Mouse (Mus musculus) heart, embryonic 13.5 days (tissue): ENCODE results near the gene Ccr1. TPM values are rescaled to one million over a fixed set of nuclear protein-coding genes. Genes with fewer than 3 reads are reported as not detected.

ENCODE experiments used
- ATAC-seq: fragments of 200-750 bp; cut with Nextera tagmentation; 2 replicates; pipeline ENCODE4 v1.8.0; 2017; ENCODE audit warnings: moderate TSS enrichment; ENCODE audit not compliant: insufficient number of reproducible peaks, low FRiP score, low TSS enrichment; ENCODE audit errors: extremely low read depth
- H3K27ac ChIP-seq: fragments of 300-500 bp; sonication (generic); replicated peaks from 2 replicates; pipeline ENCODE4 v1.5.1; 2015; ENCODE audit warnings: moderate library complexity, mild to moderate bottlenecking, inconsistent platforms
- H3K27me3 ChIP-seq: fragments of 300-500 bp; sonication (generic); replicated peaks from 2 replicates; pipeline ENCODE4 v1.6.1; 2015; ENCODE audit warnings: mild to moderate bottlenecking, inconsistent platforms
- H3K36me3 ChIP-seq: fragments of 300-500 bp; sonication (generic); 2 replicates; pipeline ENCODE4 v1.6.1; 2015; ENCODE audit warnings: mild to moderate bottlenecking, inconsistent platforms
- H3K4me1 ChIP-seq: fragments of 300-500 bp; sonication (generic); 2 replicates; pipeline ENCODE4 v1.6.1; 2015; ENCODE audit warnings: inconsistent platforms
- H3K4me2 ChIP-seq: fragments of 300-500 bp; sonication (generic); 2 replicates; pipeline ENCODE4 v1.6.1; 2015; ENCODE audit warnings: inconsistent platforms, mild to moderate bottlenecking, moderate library complexity
- H3K4me3 ChIP-seq: fragments of 300-500 bp; sonication (generic); 2 replicates; pipeline ENCODE4 v1.5.1; 2015; ENCODE audit warnings: moderate library complexity, mild to moderate bottlenecking, inconsistent platforms
- H3K9ac ChIP-seq: fragments of 300-500 bp; sonication (generic); 2 replicates; pipeline ENCODE4 v1.6.1; 2015; ENCODE audit warnings: inconsistent platforms, mild to moderate bottlenecking, moderate library complexity
- H3K9me3 ChIP-seq: fragments of 300-500 bp; sonication (generic); 2 replicates; pipeline ENCODE4 v1.6.1; 2016; ENCODE audit warnings: inconsistent platforms
- WGBS: fragments of 180-500 bp; shearing (Covaris S2); methylation state at CpG from one replicate; pipeline ENCODE4 v1.1.7; 2015; ENCODE audit warnings: mixed read lengths; 5-methylcytosine and 5-hydroxymethylcytosine counted together
- polyA plus RNA-seq: library from polyadenylated mRNA; unstranded; fragments of >200 nt; fragmentation: Nextera tagmentation; extraction: Ambion mirVana; gene quantifications from 2 replicates; pipeline ENCODE4 v1.2.1, GENCODE M21; 2015

The Ccr1 gene
- 1.2 and 1.4 TPM in 2 replicates for polyA plus RNA-seq

- no peak for ATAC-seq
- H3K4me1 ChIP-seq = no peaks in the 10 kb centered on the region
- no peak within 1 kb of the TSS for H3K9ac ChIP-seq
- H3K9me3 ChIP-seq = no peaks in the 10 kb centered on the region
- no peaks in the 10 kb centered on the region for H3K27me3 ChIP-seq
- no peak within 1 kb of the TSS for H3K4me3 ChIP-seq
- no peaks in the 10 kb centered on the region for H3K36me3 ChIP-seq
- 64% methylated on average over 1 of the region's 1 CpGs for WGBS
- H3K27ac ChIP-seq = no peak within 1 kb of the TSS
- no peak within 1 kb of the TSS for H3K4me2 ChIP-seq
Observed at GRCm38 (mm10) chr9:123968290-123968912, at the start of gene Ccr1. Gene Ccr1, minus strand, starts transcription at chr9:123968692.

- no peak for ATAC-seq
- Histone ChIP-seq H3K4me1 (no peaks in the 10 kb centered on the region), H3K4me3 (no peak overlapping the region), H3K27me3 (no peaks in the 10 kb centered on the region), H3K9me3 (no peaks in the 10 kb centered on the region), H3K4me2 (no peak overlapping the region), H3K27ac (no peak overlapping the region), H3K36me3 (no peaks in the 10 kb centered on the region), H3K9ac (no peak overlapping the region)
- WGBS = 57% methylated on average over 2 of the region's 2 CpGs
Observed at GRCm38 (mm10) chr9:124016048-124016447, 47.6 kb upstream of the Ccr1 start.

DNA sequence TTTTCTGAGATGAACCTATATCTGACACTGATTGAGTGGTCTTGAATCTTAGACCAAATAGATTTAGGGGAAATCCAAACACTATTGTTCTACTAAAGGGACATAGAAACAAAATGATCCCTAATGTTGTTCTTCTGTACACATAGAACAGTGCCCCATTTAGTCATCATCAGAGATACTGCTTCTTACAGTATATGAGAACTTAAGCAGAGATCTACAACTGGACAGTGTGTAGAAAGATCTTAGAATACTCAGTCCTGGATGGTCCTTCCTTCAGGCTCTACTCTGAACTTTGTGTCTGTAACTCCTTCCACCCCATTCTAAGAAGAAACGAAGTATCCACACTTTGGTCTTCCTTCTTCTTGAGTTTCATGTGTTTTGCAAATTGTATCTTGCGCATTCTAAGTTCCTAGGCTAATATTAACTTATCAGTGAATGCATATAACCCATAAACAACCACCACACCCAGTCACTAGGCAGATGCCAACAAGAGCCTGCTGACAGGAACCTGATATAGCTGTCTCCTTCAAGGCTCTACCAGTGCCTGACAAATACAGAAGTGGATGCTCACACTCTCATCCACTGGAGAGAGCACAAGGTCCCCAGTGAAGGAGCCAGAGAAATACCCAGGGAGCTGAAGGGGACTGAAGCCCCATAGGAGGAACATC, 46.6 kb upstream of the Ccr1 start:
- ATAC-seq = no peak
- no peaks in the 10 kb centered on the region for H3K36me3 ChIP-seq
- no peak overlapping the region for H3K27ac ChIP-seq
- no peak overlapping the region for H3K4me2 ChIP-seq
- H3K4me1 ChIP-seq = no peaks in the 10 kb centered on the region
- 82% methylated on average over 2 of the region's 2 CpGs for WGBS
- H3K9me3 ChIP-seq = no peaks in the 10 kb centered on the region
- H3K4me3 ChIP-seq = no peak overlapping the region
- H3K27me3 ChIP-seq = no peaks in the 10 kb centered on the region
- H3K9ac ChIP-seq = no peak overlapping the region

DNA sequence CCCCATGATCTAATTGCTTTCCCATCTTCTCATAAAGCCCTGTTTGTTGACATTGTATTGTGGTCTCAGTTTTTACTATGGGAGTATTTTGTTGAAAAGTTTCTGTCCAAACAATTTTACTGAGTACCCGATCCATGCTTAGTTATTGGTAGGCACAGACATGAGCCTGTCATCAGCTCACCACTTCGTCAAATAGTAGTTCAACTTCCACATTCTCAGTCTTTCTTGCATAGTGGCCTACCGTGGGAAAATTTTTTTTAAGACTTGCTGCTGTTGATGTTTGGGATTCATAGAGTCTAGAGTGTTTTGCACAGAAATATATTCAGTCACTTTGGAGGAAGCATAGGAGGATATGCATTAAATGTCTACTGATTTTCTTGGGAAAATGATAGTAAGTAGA, 44.8 kb upstream of the Ccr1 start:
- H3K9ac ChIP-seq = no peak overlapping the region
- H3K4me1 ChIP-seq = no peaks in the 10 kb centered on the region
- no peaks in the 10 kb centered on the region for H3K27me3 ChIP-seq
- no peaks in the 10 kb centered on the region for H3K36me3 ChIP-seq
- H3K27ac ChIP-seq = no peak overlapping the region
- no peaks in the 10 kb centered on the region for H3K9me3 ChIP-seq
- 62% methylated on average over 3 of the region's 3 CpGs for WGBS
- no peak overlapping the region for H3K4me2 ChIP-seq
- H3K4me3 ChIP-seq = no peak overlapping the region
- ATAC-seq = no peak

DNA sequence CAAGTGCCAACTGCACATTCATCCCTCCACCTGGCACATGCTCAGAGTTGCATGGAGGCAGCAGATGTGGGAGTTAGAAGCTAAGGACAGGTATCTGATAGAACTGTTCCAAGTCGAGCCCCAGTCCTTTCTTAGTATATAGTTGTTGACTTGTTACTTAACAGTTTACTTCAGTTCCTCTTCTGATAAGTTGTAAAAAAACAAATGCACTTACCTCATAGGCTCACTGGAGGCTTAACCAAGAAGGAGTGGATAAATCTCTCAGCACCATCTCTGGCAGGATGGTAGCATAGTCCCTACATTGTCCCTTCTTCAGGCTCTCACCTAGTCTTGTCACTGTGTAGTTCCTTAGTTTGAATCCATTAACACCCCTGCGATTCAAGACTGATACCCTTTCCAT, 44.2 kb upstream of the Ccr1 start:
- WGBS = 54% methylated on average over 2 of the region's 2 CpGs
- Histone ChIP-seq H3K4me2 (no peak overlapping the region), H3K27me3 (no peaks in the 10 kb centered on the region), H3K4me1 (no peaks in the 10 kb centered on the region), H3K4me3 (no peak overlapping the region), H3K27ac (no peak overlapping the region), H3K36me3 (no peaks in the 10 kb centered on the region), H3K9me3 (no peaks in the 10 kb centered on the region), H3K9ac (no peak overlapping the region)
- ATAC-seq = no peak

DNA sequence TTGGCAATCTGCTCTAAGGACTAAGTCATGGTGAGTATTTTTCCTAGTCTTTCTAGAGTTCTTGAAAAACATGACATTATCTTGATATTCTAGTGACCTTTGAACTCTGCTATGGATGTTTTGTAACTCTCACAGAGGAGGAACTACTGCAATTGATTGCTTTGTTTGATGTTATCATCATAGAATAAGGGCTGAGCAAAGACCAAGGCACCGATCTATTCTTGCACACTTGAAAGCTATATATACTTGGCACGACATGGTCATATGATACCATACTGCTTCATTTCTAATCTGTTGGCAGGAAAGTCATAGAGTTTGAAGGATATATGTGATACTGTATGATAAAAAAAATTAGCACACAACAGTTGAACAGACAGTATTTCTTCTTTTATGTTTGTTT, 31.3 kb upstream of the Ccr1 start:
- 76% methylated on average over 2 of the region's 2 CpGs for WGBS
- no peak overlapping the region for H3K27ac ChIP-seq

GRCm38 (mm10) chr9:123997719-123998118, 29.2 kb upstream of the Ccr1 start:
- no peaks in the 10 kb centered on the region for H3K9me3 ChIP-seq
- H3K4me1 ChIP-seq = no peaks in the 10 kb centered on the region
- no peak overlapping the region for H3K4me2 ChIP-seq
- WGBS = 42% methylated on average over 3 of the region's 3 CpGs
- no peak for ATAC-seq
- no peaks in the 10 kb centered on the region for H3K36me3 ChIP-seq
- no peaks in the 10 kb centered on the region for H3K27me3 ChIP-seq
- H3K27ac ChIP-seq = no peak overlapping the region
- no peak overlapping the region for H3K9ac ChIP-seq
- no peak overlapping the region for H3K4me3 ChIP-seq

More for the DNA sequence above, 31.3 kb upstream of the Ccr1 start:
- Histone ChIP-seq H3K36me3 (no peaks in the 10 kb centered on the region), H3K4me1 (no peaks in the 10 kb centered on the region), H3K9me3 (no peaks in the 10 kb centered on the region), H3K4me3 (no peak overlapping the region), H3K27me3 (no peaks in the 10 kb centered on the region), H3K9ac (no peak overlapping the region), H3K4me2 (no peak overlapping the region)
- no peak for ATAC-seq

DNA sequence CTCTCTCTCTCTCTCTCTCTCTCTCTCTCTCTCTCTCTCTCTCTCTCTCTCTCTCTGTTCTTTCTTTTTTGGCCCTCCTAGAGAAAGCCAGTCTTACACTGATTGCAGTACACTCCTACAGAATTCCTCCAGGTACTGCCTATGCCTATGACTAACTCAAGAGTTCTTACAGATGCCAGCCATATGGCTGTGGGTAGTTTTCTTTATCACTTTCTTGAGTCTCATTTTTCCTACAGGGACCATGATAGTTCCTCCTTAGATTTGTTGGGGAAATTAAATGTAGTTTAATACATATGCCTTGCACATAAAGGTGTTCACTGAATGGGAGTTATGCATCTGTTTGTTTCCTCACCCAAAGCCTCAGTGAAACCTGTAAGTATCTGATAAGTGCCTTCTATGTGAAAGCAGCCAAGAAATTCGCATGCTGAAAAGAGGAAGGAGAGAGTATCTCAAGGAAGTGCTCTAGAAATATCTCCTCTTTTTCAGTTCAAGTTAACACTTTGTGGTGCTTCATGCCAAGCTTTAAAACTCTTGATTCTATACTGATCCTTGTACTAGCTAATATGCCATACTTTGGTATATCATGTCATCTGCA, 22.9 kb upstream of the Ccr1 start:
- no peak for ATAC-seq

DNA sequence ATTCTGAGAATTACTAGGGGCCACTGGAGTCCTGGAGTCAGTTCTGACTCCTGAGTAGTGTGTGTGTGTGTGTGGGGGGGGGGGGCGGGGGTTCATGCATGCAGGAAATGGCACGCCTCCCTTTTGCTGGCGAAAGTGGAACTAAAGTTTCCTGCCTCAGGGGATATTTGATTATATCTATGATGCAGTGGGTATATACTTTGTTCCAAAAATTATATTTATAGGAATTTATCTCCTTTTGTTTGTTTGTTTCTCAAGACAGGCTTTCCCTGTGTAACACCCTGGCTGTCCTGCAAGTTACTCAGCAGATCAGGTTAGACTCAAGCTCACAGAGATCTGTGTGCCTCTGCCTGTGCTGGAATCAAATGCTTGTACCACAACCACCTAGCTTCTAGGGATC, 21.2 kb upstream of the Ccr1 start:
- H3K4me1 ChIP-seq = no peaks in the 10 kb centered on the region
- no peak overlapping the region for H3K4me3 ChIP-seq
- H3K4me2 ChIP-seq = no peak overlapping the region
- ATAC-seq = no peak
- no peaks in the 10 kb centered on the region for H3K27me3 ChIP-seq
- 66% methylated on average over 3 of the region's 3 CpGs for WGBS
- no peaks in the 10 kb centered on the region for H3K36me3 ChIP-seq
- H3K27ac ChIP-seq = no peak overlapping the region
- H3K9ac ChIP-seq = no peak overlapping the region
- H3K9me3 ChIP-seq = no peaks in the 10 kb centered on the region

More for the DNA sequence above, 22.9 kb upstream of the Ccr1 start:
- 15% methylated on average over 1 of the region's 1 CpGs for whole genome bisulfite sequencing
- Histone ChIP-seq H3K9ac (no peak overlapping the region), H3K27me3 (no peaks in the 10 kb centered on the region), H3K4me3 (no peak overlapping the region), H3K4me1 (no peaks in the 10 kb centered on the region), H3K4me2 (no peak overlapping the region), H3K36me3 (no peaks in the 10 kb centered on the region), H3K9me3 (no peaks in the 10 kb centered on the region), H3K27ac (no peak overlapping the region)

GRCm38 (mm10) chr9:123986217-123986616, 17.7 kb upstream of the Ccr1 start:
- Histone ChIP-seq H3K27me3 (no peaks in the 10 kb centered on the region), H3K36me3 (no peaks in the 10 kb centered on the region), H3K9ac (no peak overlapping the region), H3K9me3 (no peaks in the 10 kb centered on the region), H3K4me1 (no peaks in the 10 kb centered on the region), H3K27ac (no peak overlapping the region), H3K4me3 (no peak overlapping the region), H3K4me2 (no peak overlapping the region)
- whole genome bisulfite sequencing = 71% methylated on average over 2 of the region's 2 CpGs
- ATAC-seq = no peak

DNA sequence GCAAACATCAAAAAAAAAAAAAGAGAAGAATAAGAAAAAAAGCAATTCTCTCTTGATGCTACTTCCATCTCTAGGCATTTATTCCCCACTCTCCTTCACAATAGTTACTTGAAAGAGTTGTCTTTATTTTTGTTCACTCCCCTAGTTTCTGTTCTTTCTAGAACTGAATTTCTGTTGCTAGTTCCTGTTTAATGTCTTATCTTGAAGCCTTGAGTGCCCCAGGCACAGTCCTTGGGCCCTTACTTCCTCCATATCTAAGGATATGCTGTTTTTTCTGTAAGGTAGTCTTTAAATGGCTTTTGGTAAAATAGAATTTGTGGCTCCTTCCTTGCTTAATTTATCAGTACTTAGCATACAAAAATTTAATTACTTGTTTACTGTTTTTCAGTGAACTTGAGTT, 16.5 kb upstream of the Ccr1 start:
- Histone ChIP-seq H3K36me3 (no peaks in the 10 kb centered on the region), H3K9ac (no peak overlapping the region), H3K4me2 (no peak overlapping the region), H3K27me3 (no peaks in the 10 kb centered on the region), H3K4me3 (no peak overlapping the region), H3K27ac (no peak overlapping the region), H3K4me1 (no peaks in the 10 kb centered on the region), H3K9me3 (no peaks in the 10 kb centered on the region)
- no peak for ATAC-seq

- Histone ChIP-seq H3K36me3 (no peaks in the 10 kb centered on the region), H3K4me2 (no peak overlapping the region), H3K9ac (no peak overlapping the region), H3K9me3 (no peaks in the 10 kb centered on the region), H3K27ac (no peak overlapping the region), H3K4me3 (no peak overlapping the region), H3K4me1 (no peaks in the 10 kb centered on the region), H3K27me3 (no peaks in the 10 kb centered on the region)
- WGBS = 54% methylated on average over 1 of the region's 1 CpGs
- no peak for ATAC-seq
Observed at GRCm38 (mm10) chr9:123982720-123983119, 14.2 kb upstream of the Ccr1 start.
